Mouse (Mus musculus): ENCODE measurements around the gene 1110008P14Rik. TPM values are rescaled to one million over a fixed set of nuclear protein-coding genes. Genes with fewer than 3 reads are reported as not detected.

Gene 1110008P14Rik
- total RNA-seq (2023): 10 to 100 TPM; 45.5 to 54.0 TPM

GRCm38 (mm10) chr2:32381775-32382223 lies at the start of gene 1110008P14Rik:
TSS of gene 1110008P14Rik (minus strand) at chr2:32381938.

GRCm38 (mm10) chr2:32395484-32395945 lies 13.8 kb upstream of the 1110008P14Rik start, which contains the start of gene Ptges2:
TSS of gene Ptges2 (plus strand) at chr2:32395896.

GRCm38 (mm10) chr2:32387706-32388490 lies 6.2 kb upstream of the 1110008P14Rik start, which contains the start of gene Lcn2:
TSS of gene Lcn2 (minus strand) at chr2:32388252.

GRCm38 (mm10) chr2:32353007-32353542 lies 28.7 kb downstream of the 1110008P14Rik start, which contains the start of gene Dnm1:
TSS of gene Dnm1 (minus strand) at chr2:32353338.

GRCm38 (mm10) chr2:32352151-32353006 lies 29.4 kb downstream of the 1110008P14Rik start, which contains the start of gene Ciz1:
TSS of gene Ciz1 (plus strand) at chr2:32352327.

Other genes starting within 250 kb of the 1110008P14Rik start
- gene Prrc2b, start 230.9 kb downstream of the 1110008P14Rik start, total RNA-seq (2023): 100 to 1,000 TPM; 101 to 102 TPM
- gene Pomt1, start 145.3 kb downstream of the 1110008P14Rik start, total RNA-seq (2023): 10 to 100 TPM; 23.8 to 24.8 TPM
- 100 to 1,000 TPM; 135 to 136 TPM for gene Uck1, start 121.8 kb downstream of the 1110008P14Rik start, total RNA-seq (2023)
- gene Golga2, start 94.6 kb downstream of the 1110008P14Rik start, total RNA-seq (2023): 10 to 100 TPM; 66.3 to 72.3 TPM
- gene Swi5, start 93.9 kb downstream of the 1110008P14Rik start, total RNA-seq (2023): 100 to 1,000 TPM in 1 of 2 experiments, 10 to 100 TPM in 1; 86.0 to 107 TPM
- gene Ciz1, start 29.6 kb downstream of the 1110008P14Rik start, total RNA-seq (2023): 100 to 1,000 TPM; 134 to 162 TPM
- not detected for gene Dnm1, start 28.6 kb downstream of the 1110008P14Rik start, total RNA-seq (2023)
- 1 to 10 TPM; 1.7 to 2.3 TPM for gene Lcn2, start 6.3 kb upstream of the 1110008P14Rik start, total RNA-seq (2023)
- gene Ptges2, start 14.0 kb upstream of the 1110008P14Rik start, total RNA-seq (2023): 10 to 100 TPM; 11.4 to 15.6 TPM
- 1 to 10 TPM; 3.9 to 5.5 TPM for gene Naif1, start 68.5 kb upstream of the 1110008P14Rik start, total RNA-seq (2023)
- gene Slc25a25, start 69.5 kb upstream of the 1110008P14Rik start, total RNA-seq (2023): 10 to 100 TPM; 34.2 to 43.0 TPM
- gene Fam102a, start 153.4 kb upstream of the 1110008P14Rik start, total RNA-seq (2023): 10 to 100 TPM; 69.0 to 74.8 TPM
- gene Dpm2, start 188.9 kb upstream of the 1110008P14Rik start, total RNA-seq (2023): 10 to 100 TPM; 63.0 to 66.8 TPM
- gene Pip5kl1, start 192.9 kb upstream of the 1110008P14Rik start, total RNA-seq (2023): under 1 TPM in 1 of 2 experiments, not detected in 1; 0.56 TPM
- gene 9430097D07Rik, start 193.7 kb upstream of the 1110008P14Rik start, total RNA-seq (2023): not detected
- gene St6galnac4, start 205.2 kb upstream of the 1110008P14Rik start, total RNA-seq (2023): 10 to 100 TPM; 59.7 to 63.9 TPM
- 10 to 100 TPM in 1 of 2 experiments, 1 to 10 TPM in 1; 6.3 to 10.6 TPM for gene St6galnac6, start 217.8 kb upstream of the 1110008P14Rik start, total RNA-seq (2023)
- not detected for gene Ak1, start 239.8 kb upstream of the 1110008P14Rik start, total RNA-seq (2023)

Data from B cell, adult 67 days (primary cell).